Mouse (Mus musculus): ENCODE results near the gene Cisd3. TPM values are rescaled to one million over a fixed set of nuclear protein-coding genes. Genes with fewer than 3 reads are reported as not detected.

The Cisd3 gene
- polyA plus RNA-seq, 1 experiment from 2014 or later = 40.5 TPM

DNA sequence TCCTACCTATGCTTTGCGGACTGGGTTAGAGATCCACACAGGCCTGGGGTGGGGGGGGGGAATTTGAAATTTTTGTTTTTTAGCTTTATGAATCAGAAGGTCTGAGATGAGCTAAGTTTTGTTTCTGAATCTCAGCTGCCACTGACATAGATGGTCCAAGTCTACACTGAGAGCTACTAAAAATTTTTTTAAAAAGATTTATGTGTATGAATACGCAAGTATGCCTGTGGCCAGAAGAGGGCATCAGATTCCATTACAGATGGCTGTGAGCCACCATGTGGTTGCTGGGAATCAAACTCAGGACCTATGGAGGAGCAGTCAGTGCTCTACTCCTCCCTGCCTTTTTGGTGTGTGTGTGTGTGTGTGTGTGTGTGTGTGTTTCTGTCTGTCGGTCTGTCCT lies 28.7 kb downstream of the Cisd3 start:
- no peaks in the 10 kb centered on the region for H3K27me3 ChIP-seq (replicated peaks)
- H3K27ac ChIP-seq (ENCODE audit: poor library complexity, severe bottlenecking) = no peak overlapping the region
- no peak overlapping the region for H3K9ac ChIP-seq
- H3K4me2 ChIP-seq = no peak overlapping the region
- no peaks in the 10 kb centered on the region for H3K9me3 ChIP-seq (replicated peaks)
- no peak for ATAC-seq (ENCODE audit: insufficient number of reproducible peaks, low FRiP score)
- peaks cover 25% of the 10 kb centered on the region; the same call in 1 of the 2 replicates for H3K4me1 ChIP-seq (replicated peaks)
- H3K4me3 ChIP-seq = no peak overlapping the region
- WGBS = 98% methylated on average over 3 of the region's 3 CpGs
- H3K36me3 ChIP-seq = peaks cover 69% of the 10 kb centered on the region

DNA sequence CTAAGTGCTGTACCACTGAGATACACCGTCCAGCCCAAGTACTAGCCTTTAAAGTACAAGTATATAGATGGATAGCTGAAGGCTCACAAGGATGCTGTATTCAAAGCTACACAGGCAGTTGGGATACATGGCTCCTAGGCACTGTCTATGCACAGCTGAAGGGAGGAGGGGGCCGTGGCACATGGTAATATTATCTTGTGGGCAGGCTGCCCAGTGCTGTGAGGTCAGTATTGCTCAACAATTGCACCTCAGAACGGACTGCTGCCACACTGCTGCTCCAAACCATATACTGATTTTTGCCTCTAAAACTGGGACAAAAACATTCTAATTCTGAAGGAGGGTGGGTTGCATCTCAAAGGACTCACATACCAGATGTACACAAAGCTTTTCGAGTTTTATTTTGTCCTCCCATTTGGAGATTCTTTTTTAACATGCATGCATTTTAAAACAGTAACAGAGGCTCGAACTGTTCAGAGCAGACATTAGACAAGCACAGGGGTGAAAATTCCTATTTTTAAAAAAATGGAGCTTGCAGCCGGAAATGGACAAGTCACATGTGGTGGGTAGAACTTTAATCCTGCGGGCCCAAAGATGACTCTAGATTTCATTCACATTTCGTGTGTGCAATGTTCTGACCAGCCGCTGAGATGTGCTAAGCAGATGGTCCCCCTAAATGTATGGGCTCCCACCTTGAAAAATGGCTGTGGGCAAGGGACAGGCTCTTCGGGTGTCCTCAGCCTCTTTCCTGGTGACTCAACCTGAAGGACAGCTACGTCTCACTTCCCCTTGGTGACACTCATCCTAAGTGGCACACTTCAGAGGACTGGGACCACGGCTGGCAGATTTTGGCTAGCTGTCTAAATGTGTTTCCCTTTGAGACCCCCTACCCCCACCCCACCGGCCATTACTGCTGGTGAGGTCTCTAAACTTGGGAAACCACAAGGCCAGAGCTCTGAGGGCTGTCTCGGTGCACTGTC lies 29.4 kb downstream of the Cisd3 start:
- 73% methylated on average over 14 of the region's 14 CpGs for WGBS

GRCm38 (mm10) chr11:97716021-97716420 lies 30.4 kb downstream of the Cisd3 start:
- Histone ChIP-seq H3K27ac (ENCODE audit: poor library complexity, severe bottlenecking) (no peak overlapping the region), H3K4me1 (replicated peaks) (peaks cover 25% of the 10 kb centered on the region; the same call in 1 of the 2 replicates), H3K4me3 (no peak overlapping the region), H3K27me3 (replicated peaks) (no peaks in the 10 kb centered on the region), H3K9me3 (replicated peaks) (0 out of 2 replicates have a peak, but pooled peaks cover under 1% of the 10 kb centered on the region), H3K9ac (no peak overlapping the region), H3K4me2 (no peak overlapping the region), H3K36me3 (peaks cover 82% of the 10 kb centered on the region)
- 74% methylated on average over 8 of the region's 8 CpGs for WGBS
- ATAC-seq (ENCODE audit: insufficient number of reproducible peaks, low FRiP score) = no peak

More for the DNA sequence above, 29.4 kb downstream of the Cisd3 start:
- Histone ChIP-seq H3K27ac (ENCODE audit: poor library complexity, severe bottlenecking) (no peak overlapping the region), H3K4me1 (replicated peaks) (peaks cover 25% of the 10 kb centered on the region; the same call in 1 of the 2 replicates), H3K4me3 (no peak overlapping the region), H3K4me2 (no peak overlapping the region), H3K27me3 (replicated peaks) (no peaks in the 10 kb centered on the region), H3K9ac (no peak overlapping the region), H3K36me3 (peaks cover 75% of the 10 kb centered on the region), H3K9me3 (replicated peaks) (no peaks in the 10 kb centered on the region)
- no peak for ATAC-seq (ENCODE audit: insufficient number of reproducible peaks, low FRiP score)

GRCm38 (mm10) chr11:97717369-97718280 lies 32.0 kb downstream of the Cisd3 start:
- Histone ChIP-seq H3K4me3 (no peak overlapping the region), H3K4me2 (no peak overlapping the region), H3K4me1 (replicated peaks) (peaks cover 25% of the 10 kb centered on the region; the same call in 1 of the 2 replicates), H3K9ac (no peak overlapping the region), H3K27me3 (replicated peaks) (no peaks in the 10 kb centered on the region), H3K27ac (ENCODE audit: poor library complexity, severe bottlenecking) (no peak overlapping the region), H3K36me3 (peaks cover 82% of the 10 kb centered on the region), H3K9me3 (replicated peaks) (peaks cover 13% of the 10 kb centered on the region)
- ATAC-seq (ENCODE audit: insufficient number of reproducible peaks, low FRiP score) = no peak
- 87% methylated on average over 26 of the region's 26 CpGs for WGBS

GRCm38 (mm10) chr11:97718281-97718860 lies 32.7 kb downstream of the Cisd3 start:
- Histone ChIP-seq H3K27ac (ENCODE audit: poor library complexity, severe bottlenecking) (no peak overlapping the region), H3K36me3 (peaks cover 81% of the 10 kb centered on the region), H3K4me3 (no peak overlapping the region), H3K4me2 (no peak overlapping the region), H3K9ac (no peak overlapping the region), H3K9me3 (replicated peaks) (peaks cover 13% of the 10 kb centered on the region), H3K4me1 (replicated peaks) (peaks cover 25% of the 10 kb centered on the region; the same call in 1 of the 2 replicates), H3K27me3 (replicated peaks) (no peaks in the 10 kb centered on the region)
- ATAC-seq (ENCODE audit: insufficient number of reproducible peaks, low FRiP score) = no peak
- 65% methylated on average over 15 of the region's 15 CpGs for WGBS

DNA sequence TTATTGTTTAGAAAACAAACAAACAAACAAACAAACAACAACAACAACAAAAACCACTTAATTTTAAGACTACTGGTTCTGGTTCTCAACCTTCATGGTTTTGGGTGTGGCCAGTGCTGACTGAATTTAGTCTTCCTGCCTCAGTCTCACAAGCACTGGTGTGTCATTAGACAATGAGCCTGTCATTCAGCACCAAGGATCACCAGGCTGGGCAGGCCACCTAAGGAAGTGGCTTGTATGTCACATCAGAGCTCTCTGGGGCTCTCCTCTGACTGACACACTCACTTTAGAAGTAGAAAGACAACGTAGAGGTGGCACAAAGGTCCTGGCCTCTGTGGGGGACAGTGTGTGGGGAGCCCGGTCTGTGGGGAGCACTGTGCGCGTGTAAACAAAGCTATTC lies 33.4 kb downstream of the Cisd3 start:
- Histone ChIP-seq H3K27ac (ENCODE audit: poor library complexity, severe bottlenecking) (no peak overlapping the region), H3K9ac (no peak overlapping the region), H3K4me3 (no peak overlapping the region), H3K4me1 (replicated peaks) (peaks cover 20% of the 10 kb centered on the region; the same call in 1 of the 2 replicates), H3K9me3 (replicated peaks) (peaks cover 13% of the 10 kb centered on the region), H3K4me2 (no peak overlapping the region), H3K27me3 (replicated peaks) (no peaks in the 10 kb centered on the region), H3K36me3 (peaks cover 80% of the 10 kb centered on the region)
- no peak for ATAC-seq (ENCODE audit: insufficient number of reproducible peaks, low FRiP score)
- 76% methylated on average over 4 of the region's 4 CpGs for WGBS

- WGBS = 87% methylated on average over 4 of the region's 4 CpGs
- Histone ChIP-seq H3K4me2 (no peak overlapping the region), H3K9ac (no peak overlapping the region), H3K36me3 (peaks cover 90% of the 10 kb centered on the region), H3K9me3 (replicated peaks) (peaks cover 13% of the 10 kb centered on the region), H3K27ac (ENCODE audit: poor library complexity, severe bottlenecking) (no peak overlapping the region), H3K27me3 (replicated peaks) (no peaks in the 10 kb centered on the region), H3K4me3 (no peak overlapping the region), H3K4me1 (replicated peaks) (peaks cover 1% of the 10 kb centered on the region; the same call in 1 of the 2 replicates)
- ATAC-seq (ENCODE audit: insufficient number of reproducible peaks, low FRiP score) = no peak
These were observed 35.7 kb downstream of the Cisd3 start for GRCm38 (mm10) chr11:97721338-97721737.

DNA sequence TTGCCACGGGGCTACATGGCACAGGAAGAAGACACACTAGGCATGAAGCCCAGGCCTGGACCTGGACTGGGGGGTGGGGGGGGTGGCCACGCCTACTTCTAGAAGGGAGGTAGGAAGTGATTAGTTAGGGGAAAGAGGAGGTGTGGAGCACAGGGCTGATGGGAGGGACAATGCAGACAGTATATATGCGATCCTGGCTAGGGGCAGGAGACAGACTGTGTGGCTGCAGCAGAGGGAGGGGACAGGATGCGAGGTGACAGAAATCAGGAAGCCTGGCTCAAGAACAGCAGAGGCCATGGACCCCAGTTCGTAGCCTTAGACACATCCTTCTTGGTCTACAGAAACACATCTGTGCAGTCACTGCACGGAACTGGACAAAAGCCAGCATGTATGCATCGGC lies 38.1 kb downstream of the Cisd3 start:
- no peak overlapping the region for H3K27ac ChIP-seq (ENCODE audit: poor library complexity, severe bottlenecking)
- peaks cover 92% of the 10 kb centered on the region for H3K36me3 ChIP-seq
- H3K4me1 ChIP-seq (replicated peaks) = peaks cover 6% of the 10 kb centered on the region
- no peaks in the 10 kb centered on the region for H3K27me3 ChIP-seq (replicated peaks)
- H3K4me3 ChIP-seq = no peak overlapping the region
- ATAC-seq (ENCODE audit: insufficient number of reproducible peaks, low FRiP score) = peak; percentile 78
- H3K9me3 ChIP-seq (replicated peaks) = peaks cover 13% of the 10 kb centered on the region
- 75% methylated on average over 7 of the region's 7 CpGs for WGBS
- no peak overlapping the region for H3K9ac ChIP-seq
- no peak overlapping the region for H3K4me2 ChIP-seq

GRCm38 (mm10) chr11:97728311-97728710 lies 42.7 kb downstream of the Cisd3 start:
- no peak for ATAC-seq (ENCODE audit: insufficient number of reproducible peaks, low FRiP score)
- WGBS = 70% methylated on average over 7 of the region's 7 CpGs
- H3K9ac ChIP-seq = peak overlapping the region; percentile 50; the same call in 1 of the 2 replicates
- H3K27ac ChIP-seq (ENCODE audit: poor library complexity, severe bottlenecking) = no peak overlapping the region
- no peak overlapping the region for H3K4me3 ChIP-seq
- H3K27me3 ChIP-seq (replicated peaks) = no peaks in the 10 kb centered on the region
- H3K9me3 ChIP-seq (replicated peaks) = no peaks in the 10 kb centered on the region
- no peak overlapping the region for H3K4me2 ChIP-seq
- peaks cover 79% of the 10 kb centered on the region for H3K36me3 ChIP-seq
- peaks cover 12% of the 10 kb centered on the region for H3K4me1 ChIP-seq (replicated peaks)

DNA sequence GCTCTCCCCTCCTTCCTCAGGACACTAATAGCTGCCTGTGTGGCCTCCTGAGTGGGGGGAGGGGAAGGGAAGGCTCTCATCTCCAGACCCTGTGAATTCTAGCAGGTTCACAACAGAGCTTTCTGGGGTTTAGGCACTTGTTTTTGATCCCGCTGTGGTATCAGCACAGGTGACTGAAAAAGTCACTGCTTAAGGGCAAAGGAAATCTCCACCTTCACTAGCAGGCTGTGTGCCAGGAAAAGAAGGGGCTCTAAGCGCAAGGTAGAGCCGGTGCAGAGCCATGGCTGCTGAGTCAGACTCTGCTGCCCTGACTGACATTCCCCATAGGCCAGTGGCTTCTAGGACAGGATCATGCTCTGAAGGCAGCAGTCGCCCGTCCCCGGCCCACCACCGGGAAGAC lies 43.1 kb downstream of the Cisd3 start:
- H3K27ac ChIP-seq (ENCODE audit: poor library complexity, severe bottlenecking) = no peak overlapping the region
- no peaks in the 10 kb centered on the region for H3K9me3 ChIP-seq (replicated peaks)
- 74% methylated on average over 7 of the region's 7 CpGs for WGBS
- ATAC-seq (ENCODE audit: insufficient number of reproducible peaks, low FRiP score) = no peak
- H3K9ac ChIP-seq = peak overlapping the region; percentile 50; the same call in 1 of the 2 replicates
- H3K36me3 ChIP-seq = peaks cover 76% of the 10 kb centered on the region
- H3K4me2 ChIP-seq = no peak overlapping the region
- peaks cover 15% of the 10 kb centered on the region for H3K4me1 ChIP-seq (replicated peaks)
- H3K27me3 ChIP-seq (replicated peaks) = no peaks in the 10 kb centered on the region
- no peak overlapping the region for H3K4me3 ChIP-seq
